Mouse (Mus musculus) limb, embryonic 11.5 days (tissue): ENCODE results near the gene Cct4. TPM values are rescaled to one million over a fixed set of nuclear protein-coding genes. Genes with fewer than 3 reads are reported as not detected.
A peak's percentile ranks its signal among the peaks of the same experiment; 100 is the strongest.

Experiments
- ATAC-seq: fragments of 200-750 bp; cut with Nextera tagmentation; 2 replicates; pipeline ENCODE4 v1.8.0; 2017; ENCODE audit warnings: low read depth; ENCODE audit not compliant: insufficient number of reproducible peaks, low FRiP score, low TSS enrichment
- DNase-seq: peaks from one replicate; pipeline ENCODE4 v3.0.0-alpha.2; 2015; ENCODE audit warnings: low spot score
- H3K27ac ChIP-seq: fragments of 300-500 bp; sonication (generic); replicated peaks from 2 replicates; pipeline ENCODE4 v1.5.1; 2014; ENCODE audit warnings: low read depth, mild to moderate bottlenecking, low read length
- H3K27me3 ChIP-seq: fragments of 300-500 bp; sonication (generic); 2 replicates; pipeline ENCODE4 v1.6.1; 2014; ENCODE audit warnings: mild to moderate bottlenecking, low read length, mixed read lengths; ENCODE audit not compliant: control insufficient read depth, insufficient read depth
- H3K36me3 ChIP-seq: fragments of 300-500 bp; sonication (generic); 2 replicates; pipeline ENCODE4 v1.6.1; 2014; ENCODE audit warnings: mild to moderate bottlenecking, low read length, moderate library complexity, mixed read lengths; ENCODE audit not compliant: control insufficient read depth, insufficient read depth
- H3K4me1 ChIP-seq: fragments of 300-500 bp; sonication (generic); 2 replicates; pipeline ENCODE4 v1.6.1; 2014; ENCODE audit warnings: low read length, mixed read lengths; ENCODE audit not compliant: control insufficient read depth, insufficient read depth
- H3K4me2 ChIP-seq: fragments of 300-500 bp; sonication (generic); 2 replicates; pipeline ENCODE4 v1.6.1; 2014; ENCODE audit warnings: low read depth, mild to moderate bottlenecking, moderate library complexity; ENCODE audit not compliant: severe bottlenecking
- H3K4me3 ChIP-seq: fragments of 300-500 bp; sonication (generic); 2 replicates; pipeline ENCODE4 v1.5.1; 2014; ENCODE audit warnings: low read depth, low read length
- H3K9ac ChIP-seq: fragments of 300-500 bp; sonication (generic); 2 replicates; pipeline ENCODE4 v1.6.1; 2014; ENCODE audit warnings: mild to moderate bottlenecking, low read length
- H3K9me3 ChIP-seq: fragments of 300-500 bp; sonication (generic); 2 replicates; pipeline ENCODE4 v1.6.1; 2016; ENCODE audit warnings: low read length; ENCODE audit not compliant: control insufficient read depth
- WGBS: fragments of 180-500 bp; shearing (Covaris S2); extraction: QIAGEN DNeasy Blood & Tissue Kit; methylation state at CpG from one replicate; pipeline ENCODE4 v1.1.7; 2014; 5-methylcytosine and 5-hydroxymethylcytosine counted together
- polyA plus RNA-seq: library from polyadenylated mRNA; unstranded; fragments of >200 nt; fragmentation: Nextera tagmentation; extraction: Ambion mirVana; gene quantifications from 2 replicates; pipeline ENCODE4 v1.2.1, GENCODE M21; 2014

The Cct4 gene
- polyA plus RNA-seq, 1 experiment from 2014 or later: 417 TPM

DNA sequence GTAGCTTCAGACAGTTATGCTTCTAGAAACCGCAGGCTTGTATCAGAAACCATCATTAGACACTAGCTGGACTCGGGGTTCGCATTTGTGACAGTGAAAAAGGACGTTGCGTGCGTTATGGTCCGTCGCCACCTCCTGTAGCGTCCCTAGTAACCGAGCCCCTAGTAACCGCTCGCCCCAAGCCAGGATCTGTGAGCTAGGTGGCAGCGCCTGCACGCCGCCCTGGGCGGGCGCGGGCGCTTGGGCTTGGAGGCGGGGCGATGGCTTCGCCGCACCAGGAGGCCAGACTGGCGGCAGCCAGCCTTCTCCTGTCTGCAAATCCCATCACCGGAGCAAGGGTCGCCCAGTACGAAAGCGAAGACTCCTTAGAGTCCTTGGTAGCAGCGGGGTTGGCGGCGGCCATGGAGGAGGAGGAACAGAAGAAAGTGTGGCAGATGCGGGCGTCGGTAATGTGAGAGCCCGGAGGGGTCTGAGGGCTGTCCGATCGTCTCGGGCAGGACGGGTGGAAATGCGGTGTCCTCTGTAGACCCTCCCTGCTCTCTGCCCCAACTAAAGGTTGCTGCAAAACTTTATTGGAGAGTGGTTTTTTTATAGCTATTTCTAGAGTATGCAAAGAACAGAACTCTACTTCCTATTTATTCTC, 18.0 kb downstream of the Cct4 start:
- H3K4me1 ChIP-seq: no peaks in the 10 kb centered on the region
- H3K4me2 ChIP-seq: peak overlapping the region; percentile 82
- peak overlapping the region; percentile 47; the same call in 1 of the 2 replicates for H3K27ac ChIP-seq
- H3K9ac ChIP-seq: peak overlapping the region; percentile 72
- H3K27me3 ChIP-seq: no peaks in the 10 kb centered on the region
- peak overlapping the region; percentile 54 for H3K4me3 ChIP-seq
- peak; percentile 83 for DNase-seq
- peak; percentile 91 for ATAC-seq
- H3K36me3 ChIP-seq: peaks cover 4% of the 10 kb centered on the region; the same call in 1 of the 2 replicates
- no peaks in the 10 kb centered on the region for H3K9me3 ChIP-seq
- under 1% methylated on average over 40 of the region's 40 CpGs for WGBS

DNA sequence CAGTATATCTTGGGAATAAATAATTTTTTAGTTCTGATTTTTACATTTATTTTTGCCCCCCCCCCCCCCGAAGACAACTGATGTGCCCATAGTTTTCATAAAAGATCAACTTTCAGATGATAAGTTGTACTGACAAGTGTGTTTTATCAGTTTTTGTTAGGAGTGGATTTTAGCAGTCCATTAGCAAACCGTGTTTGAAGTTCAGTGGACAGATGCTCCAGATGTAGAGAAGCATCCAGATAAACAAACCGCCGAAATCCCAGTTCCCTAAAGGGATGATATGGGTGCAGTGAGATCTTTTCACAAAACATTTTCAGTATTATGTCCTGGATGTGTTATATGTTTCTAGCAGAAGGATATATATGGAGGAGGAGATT, 18.5 kb downstream of the Cct4 start:
- WGBS: 40% methylated on average over 4 of the region's 4 CpGs
- H3K27me3 ChIP-seq: no peaks in the 10 kb centered on the region
- no peak for DNase-seq
- peak overlapping the region; percentile 54 for H3K4me3 ChIP-seq
- H3K4me2 ChIP-seq: peak overlapping the region; percentile 82
- ATAC-seq: no peak
- H3K9ac ChIP-seq: no peak overlapping the region
- no peaks in the 10 kb centered on the region for H3K4me1 ChIP-seq
- no peaks in the 10 kb centered on the region for H3K9me3 ChIP-seq
- H3K36me3 ChIP-seq: 0 out of 2 replicates have a peak, but pooled peaks cover 2% of the 10 kb centered on the region
- H3K27ac ChIP-seq: no peak overlapping the region

DNA sequence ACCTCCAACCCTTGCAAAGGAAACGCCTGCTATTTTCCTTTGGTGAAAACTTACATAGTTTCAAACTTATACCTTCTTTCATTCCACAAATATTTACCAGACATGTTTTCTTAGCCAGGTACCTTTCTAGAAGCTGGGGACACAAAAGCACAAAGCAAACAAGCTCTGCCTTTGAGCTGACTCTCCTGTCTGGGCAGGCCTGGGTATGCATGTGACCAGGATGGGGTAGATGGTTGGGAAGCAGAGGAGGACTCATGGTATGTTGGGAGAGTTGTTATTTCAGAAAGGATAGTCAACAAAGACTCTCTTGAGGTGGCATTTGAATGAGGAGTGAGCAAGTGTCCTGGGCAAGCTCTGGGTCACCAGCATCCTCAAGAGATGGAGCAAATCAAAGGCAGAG, 22.8 kb downstream of the Cct4 start:
- Histone ChIP-seq H3K9me3 (no peaks in the 10 kb centered on the region), H3K4me1 (no peaks in the 10 kb centered on the region), H3K4me2 (no peak overlapping the region), H3K27me3 (no peaks in the 10 kb centered on the region), H3K27ac (no peak overlapping the region), H3K36me3 (no peaks in the 10 kb centered on the region), H3K4me3 (no peak overlapping the region), H3K9ac (no peak overlapping the region)
- ATAC-seq (no peak), DNase-seq (no peak)
- 63% methylated on average over 1 of the region's 1 CpGs for WGBS

DNA sequence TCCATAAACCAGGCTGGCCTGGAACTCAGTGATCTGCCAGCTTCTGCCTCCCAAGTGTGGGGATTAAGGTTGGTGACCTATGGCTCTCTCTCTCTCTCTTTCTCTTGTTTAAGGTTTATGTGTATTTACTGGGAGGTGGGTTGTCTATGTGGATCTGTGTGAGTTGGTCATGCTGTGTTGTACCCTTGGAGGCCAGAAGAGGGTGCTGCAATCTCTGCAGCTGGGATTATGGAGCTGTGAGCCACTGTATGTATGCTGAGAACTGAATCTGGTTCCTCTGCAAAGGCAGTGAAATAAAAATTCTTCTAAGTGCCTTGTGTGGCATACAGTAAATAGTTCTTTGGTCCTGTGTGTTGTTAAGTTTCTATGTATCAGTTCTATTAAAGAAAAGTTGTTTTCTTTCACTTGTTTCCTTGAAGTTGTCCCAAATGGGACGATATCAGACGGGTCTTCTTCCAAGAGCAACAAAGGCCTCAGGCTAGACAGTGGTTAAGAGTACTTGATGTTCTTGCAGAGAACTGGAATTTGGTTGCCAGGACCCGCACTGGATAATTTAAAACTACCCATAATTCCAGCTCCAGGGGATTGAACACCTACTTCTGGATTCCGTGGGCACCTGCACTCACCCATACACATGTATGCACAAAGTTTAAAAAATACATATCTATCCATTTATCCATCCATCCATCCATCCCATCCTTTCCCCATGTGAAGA, 23.4 kb downstream of the Cct4 start:
- H3K36me3 ChIP-seq: no peaks in the 10 kb centered on the region
- no peaks in the 10 kb centered on the region for H3K4me1 ChIP-seq
- DNase-seq (no peak), ATAC-seq (no peak)
- no peak overlapping the region for H3K4me2 ChIP-seq
- H3K27me3 ChIP-seq: no peaks in the 10 kb centered on the region
- H3K9ac ChIP-seq: no peak overlapping the region
- 93% methylated on average over 4 of the region's 4 CpGs for WGBS
- no peaks in the 10 kb centered on the region for H3K9me3 ChIP-seq
- no peak overlapping the region for H3K27ac ChIP-seq
- no peak overlapping the region for H3K4me3 ChIP-seq

DNA sequence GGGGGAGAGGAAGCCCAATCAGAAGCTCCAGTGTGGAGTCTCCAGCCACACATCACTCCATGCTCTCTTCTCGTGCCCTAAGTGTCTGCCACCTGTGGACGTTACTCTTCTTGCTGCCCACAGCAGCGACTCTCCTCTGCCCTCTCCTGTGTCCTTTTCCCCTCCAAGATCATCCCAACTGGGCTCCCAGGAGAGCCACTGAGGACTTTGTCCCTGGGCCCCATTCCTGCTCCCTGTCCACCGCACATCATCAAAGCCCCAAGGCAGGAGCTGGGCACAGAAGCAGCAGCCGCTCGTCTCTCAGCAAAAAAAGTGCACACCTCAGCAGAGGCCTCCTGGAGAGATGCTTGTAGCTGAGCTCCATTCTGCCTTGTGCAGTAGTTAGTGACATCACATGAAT, 24.7 kb downstream of the Cct4 start:
- H3K4me1 ChIP-seq: no peaks in the 10 kb centered on the region
- ATAC-seq (no peak), DNase-seq (no peak)
- no peaks in the 10 kb centered on the region; the same call in 1 of the 2 replicates for H3K9me3 ChIP-seq
- H3K36me3 ChIP-seq: no peaks in the 10 kb centered on the region
- 73% methylated on average over 6 of the region's 6 CpGs for WGBS
- no peak overlapping the region for H3K4me3 ChIP-seq
- H3K27ac ChIP-seq: no peak overlapping the region
- H3K4me2 ChIP-seq: no peak overlapping the region
- H3K27me3 ChIP-seq: no peaks in the 10 kb centered on the region
- H3K9ac ChIP-seq: no peak overlapping the region

DNA sequence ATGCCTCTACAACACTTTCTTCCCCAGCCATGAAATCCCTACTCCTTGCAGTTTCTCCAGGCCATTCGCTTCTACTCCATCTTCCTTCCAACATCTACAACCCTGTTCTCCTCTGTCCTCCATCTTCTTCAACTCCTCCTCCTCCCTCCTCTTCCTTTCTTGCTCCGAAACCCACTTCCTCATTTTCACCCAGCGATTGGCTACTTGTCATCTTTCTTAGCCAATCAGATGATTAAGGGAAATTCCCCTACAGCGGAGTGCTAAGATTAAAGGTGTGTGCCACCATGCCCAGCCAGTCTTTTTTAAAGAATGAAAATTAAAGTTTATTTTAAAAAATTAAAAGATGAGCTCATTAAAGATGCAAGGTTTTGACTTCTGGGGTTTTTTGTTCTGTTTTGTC, 27.6 kb downstream of the Cct4 start:
- no peak overlapping the region for H3K27ac ChIP-seq
- H3K27me3 ChIP-seq: no peaks in the 10 kb centered on the region
- 94% methylated on average over 4 of the region's 4 CpGs for WGBS
- no peak overlapping the region for H3K4me2 ChIP-seq
- H3K4me3 ChIP-seq: no peak overlapping the region
- no peaks in the 10 kb centered on the region for H3K36me3 ChIP-seq
- no peak overlapping the region for H3K9ac ChIP-seq
- H3K4me1 ChIP-seq: no peaks in the 10 kb centered on the region
- no peaks in the 10 kb centered on the region; the same call in 1 of the 2 replicates for H3K9me3 ChIP-seq
- DNase-seq (no peak), ATAC-seq (no peak)

DNA sequence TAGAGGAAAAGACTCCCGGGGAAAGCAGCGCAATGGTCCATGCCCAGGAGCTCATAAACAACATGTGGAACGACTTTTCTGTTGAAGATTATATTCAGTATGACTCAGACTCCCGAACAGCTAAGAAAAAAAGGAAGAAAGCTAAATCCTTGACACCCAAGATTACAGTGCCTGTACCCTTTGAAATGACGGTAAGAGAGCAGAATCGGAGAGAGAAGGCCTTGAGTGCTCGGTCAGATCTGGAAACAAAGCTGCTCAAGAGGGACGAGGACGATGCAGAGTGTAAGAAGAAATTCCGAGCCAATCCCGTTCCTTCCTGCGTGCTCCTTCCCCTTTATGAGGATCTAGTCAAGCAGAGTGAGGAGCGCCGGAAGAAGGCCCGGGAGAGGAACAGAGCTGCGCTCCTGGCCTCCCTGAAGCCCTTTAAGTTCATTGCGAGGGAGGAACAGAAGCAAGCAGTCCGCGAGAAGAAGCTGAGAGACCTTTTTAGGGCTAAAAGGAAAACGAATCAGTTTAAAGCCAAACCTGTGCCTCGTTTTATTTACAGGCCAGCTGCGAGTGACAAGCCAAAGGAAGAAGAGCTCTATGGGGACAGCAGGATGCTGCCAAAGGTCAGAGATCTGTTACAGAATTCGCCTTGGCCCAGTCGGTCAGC, 29.9 kb downstream of the Cct4 start:
- H3K27me3 ChIP-seq: no peaks in the 10 kb centered on the region
- H3K4me2 ChIP-seq: no peak overlapping the region
- no peak overlapping the region for H3K4me3 ChIP-seq
- 71% methylated on average over 24 of the region's 24 CpGs for WGBS
- H3K4me1 ChIP-seq: no peaks in the 10 kb centered on the region
- ATAC-seq (no peak), DNase-seq (no peak)
- no peaks in the 10 kb centered on the region for H3K36me3 ChIP-seq
- no peaks in the 10 kb centered on the region; the same call in 1 of the 2 replicates for H3K9me3 ChIP-seq
- H3K27ac ChIP-seq: no peak overlapping the region
- H3K9ac ChIP-seq: no peak overlapping the region

DNA sequence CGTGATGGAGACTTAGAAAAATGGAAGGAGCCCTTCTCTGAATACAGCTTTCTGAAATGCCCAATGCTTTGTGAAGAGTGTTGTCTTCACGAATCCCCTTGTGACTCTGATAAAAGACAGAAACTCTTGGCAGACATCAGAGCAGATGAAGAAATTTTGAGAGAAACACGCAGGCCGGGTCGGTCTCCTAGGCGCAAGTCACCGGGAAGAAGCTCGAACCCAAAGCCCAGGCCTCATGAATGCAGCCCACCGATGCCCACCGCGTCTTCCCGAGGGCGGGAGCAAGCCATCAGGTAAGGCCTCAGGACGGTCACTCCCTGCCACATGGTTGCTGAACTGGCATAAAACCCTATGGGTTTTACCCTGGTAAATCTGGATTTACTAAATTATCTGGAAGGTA, 30.5 kb downstream of the Cct4 start:
- H3K27me3 ChIP-seq: no peaks in the 10 kb centered on the region
- no peak overlapping the region for H3K27ac ChIP-seq
- no peaks in the 10 kb centered on the region for H3K4me1 ChIP-seq
- H3K36me3 ChIP-seq: no peaks in the 10 kb centered on the region
- H3K9me3 ChIP-seq: no peaks in the 10 kb centered on the region; the same call in 1 of the 2 replicates
- WGBS: 93% methylated on average over 14 of the region's 14 CpGs
- no peak overlapping the region for H3K4me3 ChIP-seq
- H3K9ac ChIP-seq: no peak overlapping the region
- ATAC-seq: no peak
- H3K4me2 ChIP-seq: no peak overlapping the region
- no peak for DNase-seq
